Mouse (Mus musculus) lung, embryonic 14.5 days (tissue): ENCODE measurements around the gene Lca5l. TPM values are rescaled to one million over a fixed set of nuclear protein-coding genes. Genes with fewer than 3 reads are reported as not detected.
A peak's percentile ranks its signal among the peaks of the same experiment; 100 is the strongest.

ENCODE experiments used
- ATAC-seq: fragments of 200-750 bp; cut with Nextera tagmentation; 2 replicates; pipeline ENCODE4 v1.8.0; 2017; ENCODE audit warnings: mild to moderate bottlenecking, moderate TSS enrichment, moderate library complexity; ENCODE audit not compliant: insufficient read depth
- DNase-seq: peaks from one replicate; pipeline ENCODE4 v3.0.0-alpha.2; 2015
- H3K27ac ChIP-seq: fragments of 300-500 bp; sonication (generic); 2 replicates; pipeline ENCODE4 v1.5.1; 2014; ENCODE audit warnings: low read depth, mild to moderate bottlenecking, moderate library complexity
- H3K27me3 ChIP-seq: fragments of 300-500 bp; sonication (generic); 2 replicates; pipeline ENCODE4 v1.6.1; 2014; ENCODE audit warnings: low read length, control low read depth; ENCODE audit not compliant: insufficient read depth
- H3K36me3 ChIP-seq: fragments of 300-500 bp; sonication (generic); 2 replicates; pipeline ENCODE4 v1.6.1; 2014; ENCODE audit warnings: control low read depth; ENCODE audit not compliant: insufficient read depth
- H3K4me1 ChIP-seq: fragments of 300-500 bp; sonication (generic); 2 replicates; pipeline ENCODE4 v1.6.1; 2014; ENCODE audit warnings: antibody characterized with exemption, control low read depth; ENCODE audit not compliant: insufficient read depth
- H3K4me2 ChIP-seq: fragments of 300-500 bp; sonication (generic); 2 replicates; pipeline ENCODE4 v1.6.1; 2014; ENCODE audit warnings: mild to moderate bottlenecking
- H3K4me3 ChIP-seq: fragments of 300-500 bp; sonication (generic); 2 replicates; pipeline ENCODE4 v1.5.1; 2014; ENCODE audit warnings: low read depth, low read length
- H3K9ac ChIP-seq: fragments of 300-500 bp; sonication (generic); 2 replicates; pipeline ENCODE4 v1.6.1; 2014
- H3K9me3 ChIP-seq: fragments of 300-500 bp; sonication (generic); 2 replicates; pipeline ENCODE4 v1.6.1; 2016; ENCODE audit warnings: low read depth, low read length, control low read depth
- CTCF ChIP-seq: IDR thresholded peaks from 2 replicates; pipeline ENCODE4 v1.5.1; 2016; ENCODE audit warnings: antibody characterized with exemption, low read depth
- WGBS: fragments of 180-500 bp; shearing (Covaris S2); extraction: QIAGEN DNeasy Blood & Tissue Kit; methylation state at CpG from one replicate; pipeline ENCODE4 v1.1.7; 2014; 5-methylcytosine and 5-hydroxymethylcytosine counted together
- polyA plus RNA-seq: library from polyadenylated mRNA; unstranded; fragments of >200 nt; fragmentation: Nextera tagmentation; extraction: Ambion mirVana; gene quantifications from 2 replicates; pipeline ENCODE4 v1.2.1, GENCODE M21; 2014

The Lca5l gene
- polyA plus RNA-seq, 1 experiment from 2014 or later: 1.9 TPM

- no peaks in the 10 kb centered on the region for H3K27me3 ChIP-seq
- peaks cover 14% of the 10 kb centered on the region; the same call in 1 of the 2 replicates for H3K36me3 ChIP-seq
- H3K4me1 ChIP-seq: no peaks in the 10 kb centered on the region
- no peak overlapping the region for H3K4me3 ChIP-seq
- ATAC-seq: no peak
- H3K9me3 ChIP-seq: no peaks in the 10 kb centered on the region
- H3K27ac ChIP-seq: no peak overlapping the region
- no peak for DNase-seq
- H3K9ac ChIP-seq: no peak overlapping the region
- 87% methylated on average over 11 of the region's 11 CpGs for WGBS
- no peak overlapping the region for H3K4me2 ChIP-seq
- no peak for TF ChIP-seq CTCF
These were observed 34.9 kb downstream of the Lca5l start for GRCm38 (mm10) chr16:96157171-96157570.

GRCm38 (mm10) chr16:96156019-96156418 is 36.1 kb downstream of the Lca5l start:
- DNase-seq (no peak), ATAC-seq (no peak)
- no peak overlapping the region for H3K27ac ChIP-seq
- H3K9me3 ChIP-seq: no peaks in the 10 kb centered on the region
- no peak for TF ChIP-seq CTCF
- H3K36me3 ChIP-seq: peaks cover 14% of the 10 kb centered on the region; the same call in 1 of the 2 replicates
- no peak overlapping the region for H3K4me3 ChIP-seq
- no peak overlapping the region for H3K4me2 ChIP-seq
- 87% methylated on average over 8 of the region's 8 CpGs for WGBS
- no peaks in the 10 kb centered on the region for H3K27me3 ChIP-seq
- H3K4me1 ChIP-seq: no peaks in the 10 kb centered on the region
- no peak overlapping the region for H3K9ac ChIP-seq

DNA sequence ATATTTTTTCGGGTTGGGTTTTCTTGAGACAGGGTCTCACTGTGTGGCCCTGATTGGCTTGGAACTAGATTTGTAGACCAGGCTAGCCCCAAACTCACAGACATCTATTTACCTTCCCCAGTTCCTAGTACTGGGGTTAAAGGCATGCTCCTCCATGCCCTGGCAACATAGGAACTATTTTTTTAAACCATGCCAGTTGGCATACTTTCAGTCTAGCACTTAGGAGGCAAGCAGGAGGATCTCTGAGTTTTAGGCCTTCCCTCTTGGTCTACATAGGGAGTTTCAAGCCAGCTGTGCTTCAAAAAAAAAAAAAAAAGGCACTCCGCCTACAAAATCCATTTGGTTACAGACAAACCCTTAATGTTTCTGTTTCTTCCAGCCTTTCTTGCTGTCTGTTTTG is 37.6 kb downstream of the Lca5l start:
- Histone ChIP-seq H3K27me3 (no peaks in the 10 kb centered on the region), H3K9me3 (no peaks in the 10 kb centered on the region), H3K4me2 (no peak overlapping the region), H3K27ac (no peak overlapping the region), H3K9ac (no peak overlapping the region), H3K4me1 (no peaks in the 10 kb centered on the region), H3K4me3 (no peak overlapping the region), H3K36me3 (peaks cover 14% of the 10 kb centered on the region; the same call in 1 of the 2 replicates)
- DNase-seq (no peak), ATAC-seq (no peak)
- TF ChIP-seq CTCF: no peak
- WGBS: 85% methylated on average over 2 of the region's 2 CpGs

- DNase-seq (peak; percentile 81), ATAC-seq (peak; percentile 71)
- Histone ChIP-seq H3K4me2 (no peak overlapping the region), H3K4me1 (no peaks in the 10 kb centered on the region), H3K36me3 (peaks cover 17% of the 10 kb centered on the region; the same call in 1 of the 2 replicates), H3K27ac (no peak overlapping the region), H3K9ac (no peak overlapping the region), H3K4me3 (no peak overlapping the region), H3K27me3 (no peaks in the 10 kb centered on the region), H3K9me3 (no peaks in the 10 kb centered on the region)
- WGBS: 19% methylated on average over 9 of the region's 9 CpGs
- peak; percentile 95 for TF ChIP-seq CTCF
These were observed 40.5 kb downstream of the Lca5l start for GRCm38 (mm10) chr16:96151551-96151950.

- Histone ChIP-seq H3K4me1 (no peaks in the 10 kb centered on the region), H3K4me2 (no peak overlapping the region), H3K9ac (no peak overlapping the region), H3K9me3 (no peaks in the 10 kb centered on the region), H3K27me3 (no peaks in the 10 kb centered on the region), H3K36me3 (peaks cover 16% of the 10 kb centered on the region; the same call in 1 of the 2 replicates), H3K4me3 (no peak overlapping the region), H3K27ac (no peak overlapping the region)
- WGBS: 53% methylated on average over 4 of the region's 4 CpGs
- no peak for DNase-seq
- TF ChIP-seq CTCF: no peak
- ATAC-seq: no peak
These were observed 41.1 kb downstream of the Lca5l start for GRCm38 (mm10) chr16:96150995-96151394.

DNA sequence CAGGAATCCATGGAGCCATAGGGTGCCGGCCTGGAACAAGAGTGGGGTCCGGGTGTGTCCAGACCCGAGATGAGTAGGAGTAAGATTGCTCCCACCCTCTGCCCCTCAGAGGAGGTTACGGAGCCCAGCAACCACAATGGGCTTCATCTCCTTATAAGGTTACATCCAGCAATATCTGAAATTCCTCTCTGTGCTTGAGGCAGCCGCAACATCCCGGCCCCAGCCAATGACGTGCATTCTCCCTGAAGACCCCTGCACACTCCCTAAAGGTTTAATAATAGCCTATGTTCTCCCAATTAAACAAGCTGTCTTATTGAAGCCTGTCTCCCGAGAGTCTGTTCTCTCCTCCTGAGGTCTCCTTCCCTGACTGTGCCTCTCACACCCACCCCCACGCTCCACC is 42.8 kb downstream of the Lca5l start:
- Histone ChIP-seq H3K4me2 (no peak overlapping the region), H3K36me3 (peaks cover 11% of the 10 kb centered on the region; the same call in 1 of the 2 replicates), H3K4me3 (no peak overlapping the region), H3K9ac (no peak overlapping the region), H3K27me3 (no peaks in the 10 kb centered on the region), H3K9me3 (no peaks in the 10 kb centered on the region), H3K27ac (peak overlapping the region; percentile 72; the same call in 1 of the 2 replicates), H3K4me1 (no peaks in the 10 kb centered on the region)
- 54% methylated on average over 9 of the region's 9 CpGs for WGBS
- ATAC-seq: no peak
- peak; percentile 33 for DNase-seq
- no peak for TF ChIP-seq CTCF

- Histone ChIP-seq H3K9me3 (no peaks in the 10 kb centered on the region), H3K36me3 (peaks cover 7% of the 10 kb centered on the region; the same call in 1 of the 2 replicates), H3K4me1 (no peaks in the 10 kb centered on the region), H3K4me3 (no peak overlapping the region), H3K4me2 (no peak overlapping the region), H3K9ac (no peak overlapping the region), H3K27ac (peak overlapping the region; percentile 72; the same call in 1 of the 2 replicates), H3K27me3 (no peaks in the 10 kb centered on the region)
- no peak for ATAC-seq
- DNase-seq: no peak
- WGBS: 56% methylated on average over 6 of the region's 6 CpGs
- no peak for TF ChIP-seq CTCF
These were observed 43.2 kb downstream of the Lca5l start for GRCm38 (mm10) chr16:96148834-96149233.
